Mouse (Mus musculus) neural tube, embryonic 10.5 days (tissue): ENCODE results near the gene S1pr2.
A peak's percentile ranks its signal among the peaks of the same experiment; 100 is the strongest.
"Not testable (repeated sequence)": the region's sequence is repeated elsewhere in the genome, so short reads cannot be mapped to it uniquely, and the experiment has no call there.

Experiments
- DNase-seq: peaks from one replicate; pipeline ENCODE4 v3.0.0-alpha.2; 2017; ENCODE audit warnings: low spot score; ENCODE audit errors: extremely low spot score

Gene S1pr2

DNA sequence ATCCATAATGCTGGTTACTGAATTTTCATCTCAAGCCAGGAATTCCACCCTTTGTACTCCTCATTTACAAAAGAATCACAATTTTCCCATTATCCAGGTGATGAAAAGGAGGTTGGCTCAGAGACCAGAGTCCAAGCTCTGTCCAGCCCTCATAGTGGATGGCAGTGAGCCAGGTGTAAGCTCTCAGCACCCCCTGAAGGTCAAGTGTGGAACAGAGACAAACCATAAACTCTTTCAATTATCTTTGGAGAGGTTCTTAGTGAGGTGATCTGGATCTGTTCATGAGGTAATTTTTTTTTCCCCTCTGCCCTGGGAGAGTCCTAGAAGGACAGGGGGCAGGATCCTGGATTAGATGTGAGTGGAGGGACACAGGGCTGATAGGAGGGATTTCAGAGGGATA lies 24.2 kb upstream of the S1pr2 start:
- no peak for DNase-seq

DNA sequence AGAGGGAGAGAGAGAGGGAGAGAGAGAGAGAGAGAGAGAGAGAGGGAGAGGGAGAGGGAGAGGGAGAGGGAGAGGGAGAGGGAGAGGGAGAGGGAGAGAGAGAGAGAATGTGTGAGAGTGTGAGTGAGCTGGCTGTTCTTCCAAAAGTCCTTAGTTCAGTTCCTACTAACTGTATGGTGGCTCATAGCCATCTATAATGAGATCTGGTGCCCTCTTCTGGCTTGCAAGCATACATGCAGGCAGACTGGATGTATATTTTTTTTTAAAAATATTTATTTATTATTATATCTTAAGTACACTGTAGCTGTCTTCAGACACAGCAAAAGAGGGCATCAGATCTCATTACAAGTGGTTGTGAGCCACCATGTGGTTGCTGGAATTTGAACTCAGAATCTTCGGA lies 21.8 kb upstream of the S1pr2 start:
- not testable (repeated sequence) for DNase-seq

DNA sequence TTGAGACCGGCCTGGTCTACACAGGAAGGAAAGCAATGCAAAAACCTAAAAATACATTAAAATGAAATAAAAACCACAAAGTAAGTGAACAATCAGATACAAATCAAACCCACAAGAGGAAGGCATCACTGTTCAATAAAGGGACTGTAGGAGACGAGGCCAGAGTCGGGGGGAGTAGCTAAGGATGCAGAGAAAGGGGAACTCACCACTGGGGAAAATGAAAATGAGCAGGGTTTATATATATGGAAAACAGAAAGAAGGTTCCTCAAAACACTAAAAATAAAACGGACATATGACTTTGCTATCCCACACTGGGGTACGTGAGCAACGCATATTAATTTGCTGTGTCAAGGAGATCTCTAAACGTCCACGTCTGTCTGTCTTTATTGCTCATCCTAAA lies 20.5 kb upstream of the S1pr2 start:
- DNase-seq: no peak

DNA sequence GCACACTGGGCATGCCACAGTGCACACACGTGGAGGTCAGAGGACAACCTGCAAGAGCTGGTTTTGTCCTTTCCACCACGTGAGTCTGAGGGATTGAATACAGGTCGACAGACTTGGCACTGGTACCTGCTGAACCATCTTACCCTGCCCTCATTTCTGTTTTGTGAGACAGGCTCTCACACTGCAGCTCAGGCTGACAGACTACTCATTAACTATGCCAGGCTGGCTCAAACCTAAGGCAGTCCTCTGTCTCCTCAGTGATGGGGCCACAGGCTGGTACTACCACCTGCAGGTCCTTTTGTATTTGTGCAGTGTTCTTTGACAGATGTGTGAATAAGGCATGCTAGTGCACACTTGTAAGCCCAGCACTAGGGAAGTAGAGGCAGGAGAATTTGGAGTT lies 18.5 kb upstream of the S1pr2 start:
- DNase-seq: no peak

DNA sequence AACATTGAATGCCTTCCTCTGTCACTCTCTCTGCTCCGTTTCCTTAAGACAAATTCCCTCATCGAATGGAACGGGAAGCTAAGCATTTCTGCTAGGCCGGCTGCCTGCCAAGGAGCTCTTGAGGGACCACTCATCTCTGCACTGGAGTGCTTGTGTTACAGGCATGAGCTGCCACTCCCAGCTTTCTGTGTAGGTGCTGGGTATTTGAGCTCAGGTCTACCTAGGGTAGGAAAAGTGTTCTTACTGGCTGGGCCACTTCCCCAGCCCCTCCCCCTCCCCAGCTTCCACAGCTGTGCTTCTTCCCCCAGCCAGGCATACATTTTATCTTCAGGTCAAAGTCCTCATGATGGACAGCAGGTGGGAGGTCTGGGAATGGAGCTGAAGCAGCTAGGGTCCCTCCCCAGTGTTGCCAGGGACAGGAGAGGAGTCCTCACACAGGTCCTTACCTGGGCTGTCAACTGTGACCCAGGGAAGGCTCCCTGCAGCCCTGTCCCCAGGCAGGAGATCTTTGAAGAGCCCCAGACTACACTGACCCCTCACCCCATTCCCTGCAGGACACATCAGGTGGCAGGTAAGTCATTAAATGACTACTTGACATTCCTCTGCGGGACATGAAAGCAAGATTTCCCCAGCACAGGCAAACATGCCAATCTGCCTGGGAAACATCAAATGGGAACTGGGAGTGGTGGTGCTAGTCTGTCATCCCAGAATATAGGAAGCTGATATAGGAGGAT lies 16.8 kb upstream of the S1pr2 start:
- no peak for DNase-seq

DNA sequence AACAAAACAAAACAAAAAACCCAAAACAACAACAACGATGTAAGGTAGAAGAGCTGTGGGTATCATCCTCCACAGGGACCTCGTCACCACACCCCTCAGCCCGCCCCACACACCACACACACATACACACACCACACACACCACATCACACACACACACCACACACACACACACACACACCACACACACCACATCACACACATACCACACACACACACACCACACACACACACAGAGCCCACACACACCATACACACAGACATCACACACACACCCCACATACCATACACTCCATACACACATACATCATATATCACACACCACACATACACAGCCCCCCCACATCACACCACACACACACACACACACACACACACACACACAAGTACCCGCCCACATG lies 15.0 kb upstream of the S1pr2 start:
- no peak for DNase-seq

DNA sequence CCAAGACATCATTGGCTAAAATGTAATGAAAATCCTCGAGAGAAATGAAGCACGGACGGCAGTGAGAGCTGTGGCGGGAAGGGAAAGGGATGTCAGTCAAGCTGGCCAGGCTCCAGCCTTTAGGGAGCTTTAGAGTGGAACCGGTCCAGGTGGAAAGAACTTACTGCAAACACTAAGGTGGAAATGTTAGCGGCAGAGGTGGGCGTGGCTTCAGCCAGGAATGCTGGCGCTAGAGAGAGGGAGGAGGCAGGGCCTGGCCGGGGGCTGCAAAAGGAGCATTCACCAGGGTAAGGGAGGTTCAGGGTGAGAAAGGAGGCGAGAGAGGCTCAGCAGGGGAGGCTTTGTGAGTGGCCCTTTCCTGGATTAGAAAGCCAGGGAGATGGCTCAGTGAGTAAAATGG lies 14.3 kb upstream of the S1pr2 start:
- no peak for DNase-seq

DNA sequence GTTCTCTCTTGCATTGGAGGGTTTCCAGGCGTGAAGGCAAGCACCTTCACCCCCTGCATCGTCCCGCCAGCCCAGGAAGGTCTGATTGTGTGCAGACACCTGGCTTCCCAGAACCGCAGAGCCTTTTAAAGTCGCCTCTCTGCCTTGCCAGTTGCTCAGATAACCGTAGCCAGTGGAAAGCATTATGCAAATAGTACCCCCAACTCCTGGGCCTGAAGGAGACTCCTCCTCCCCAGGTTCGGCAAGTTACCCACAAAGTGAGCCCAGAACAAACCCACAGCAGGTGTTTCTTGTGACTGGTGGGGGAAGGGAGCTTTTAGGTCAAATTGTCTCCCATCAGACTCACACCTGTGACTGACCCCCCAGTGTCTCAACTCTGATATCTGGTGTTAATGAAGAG lies 11.4 kb upstream of the S1pr2 start:
- DNase-seq: no peak

DNA sequence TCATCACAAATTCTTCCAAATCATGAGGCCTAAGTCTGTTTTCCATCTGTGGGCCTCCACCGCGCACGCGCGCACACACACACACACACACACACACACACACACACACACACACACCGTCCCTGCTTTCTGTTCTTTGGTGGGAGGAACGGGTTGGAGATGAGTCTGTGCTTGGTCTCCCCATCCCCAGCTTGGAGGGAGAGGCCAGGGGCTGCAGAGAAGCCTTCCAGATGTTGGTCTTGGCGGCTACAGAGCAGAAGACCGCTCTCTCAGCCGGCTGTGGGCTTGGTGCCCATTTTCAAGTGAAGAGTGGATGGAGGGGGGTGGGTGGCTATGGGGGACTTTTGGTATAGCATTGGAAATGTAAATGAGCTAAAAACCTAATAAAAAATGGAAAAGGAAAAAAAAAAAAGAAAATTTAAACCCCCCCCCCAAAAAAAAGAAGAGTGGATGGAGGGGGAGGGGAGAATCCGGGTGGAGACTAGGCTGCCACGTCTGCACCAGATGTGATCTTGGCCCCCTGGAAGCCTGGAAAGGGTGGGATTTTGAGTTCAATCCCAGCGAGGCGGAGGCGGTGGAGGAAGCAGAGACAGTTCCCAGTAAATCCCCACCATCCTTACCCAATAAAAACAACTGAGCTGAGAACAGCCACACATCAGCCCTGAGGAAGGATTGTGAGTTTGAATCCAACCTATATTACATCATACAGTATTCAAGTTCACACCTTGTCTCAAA lies 10.5 kb upstream of the S1pr2 start:
- no peak for DNase-seq

DNA sequence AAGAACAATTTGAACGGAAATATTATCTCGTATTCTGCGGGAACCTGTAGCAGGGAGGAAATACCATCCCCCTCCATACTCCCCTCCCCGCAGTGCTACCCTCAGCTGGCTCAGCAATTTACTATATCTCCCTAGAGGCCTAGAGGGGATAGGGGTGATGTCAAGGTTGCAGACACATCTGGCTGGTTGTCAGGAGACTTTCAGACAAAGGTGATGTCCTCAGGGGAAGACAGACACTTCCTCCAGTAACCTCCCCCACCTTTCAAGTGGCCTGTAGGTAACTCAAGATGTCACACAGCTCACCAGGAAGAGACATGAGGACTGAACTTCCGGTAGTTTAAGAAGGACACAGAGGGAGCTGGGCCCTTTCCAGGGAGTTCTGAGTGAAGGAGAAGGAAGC lies 6.6 kb upstream of the S1pr2 start:
- no peak for DNase-seq

DNA sequence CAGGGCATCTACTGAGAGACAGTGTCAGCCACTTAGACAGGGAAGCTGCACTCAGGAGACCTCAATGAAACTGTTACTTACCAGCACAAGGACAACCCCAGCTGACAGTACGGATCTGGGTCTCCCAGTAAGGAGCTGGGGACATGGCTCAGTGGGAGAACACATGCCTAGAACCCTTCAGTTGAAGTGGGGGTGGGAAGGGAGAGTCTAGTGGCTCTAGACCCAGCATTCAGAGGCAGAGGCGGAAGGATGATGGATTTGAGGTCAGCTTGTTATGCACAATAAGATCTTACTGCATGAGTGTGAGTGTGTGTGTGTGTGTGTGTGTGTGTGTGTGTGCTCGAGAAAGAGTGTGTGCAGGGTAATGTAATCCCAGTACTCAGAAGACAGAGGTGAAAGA lies 5.6 kb upstream of the S1pr2 start:
- DNase-seq: no peak

DNA sequence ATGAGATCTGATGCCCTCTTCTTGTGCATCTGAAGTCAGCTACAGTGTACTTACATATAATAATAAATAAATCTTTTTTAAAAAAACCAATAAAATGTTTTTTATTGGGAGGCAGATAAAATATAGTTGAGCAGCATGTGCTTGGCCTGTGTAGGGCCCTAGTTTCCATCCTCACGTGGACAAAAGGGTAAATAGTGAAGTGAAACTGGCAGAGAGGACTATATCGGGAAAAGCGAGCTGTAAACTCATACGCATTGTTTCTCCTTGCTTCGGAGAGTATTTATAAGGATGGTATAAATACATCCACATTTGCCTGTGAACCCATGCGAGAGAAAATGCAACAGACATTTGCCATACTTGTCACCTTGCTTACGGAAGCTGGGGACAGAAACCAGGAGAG lies 3.2 kb upstream of the S1pr2 start:
- no peak for DNase-seq

DNA sequence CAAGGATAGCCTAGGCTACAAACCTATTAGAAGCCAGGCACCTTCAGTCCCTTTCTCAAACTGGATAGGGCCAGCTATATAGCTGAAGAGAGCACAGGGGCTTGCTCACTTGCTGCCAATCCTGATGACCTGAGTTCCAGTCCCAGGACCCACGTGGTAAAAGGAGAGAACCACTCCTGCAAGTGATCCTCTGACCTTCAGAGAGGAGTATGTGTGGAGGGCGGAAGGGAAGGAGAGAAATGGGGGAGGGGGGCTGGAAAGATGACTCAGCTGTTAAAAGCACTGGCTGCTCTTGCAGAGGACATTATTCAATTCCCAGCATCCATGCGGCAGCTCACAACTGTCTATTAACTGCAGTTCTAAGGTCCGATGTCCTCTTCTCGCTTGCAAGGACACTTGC lies 2.6 kb upstream of the S1pr2 start:
- DNase-seq: no peak

DNA sequence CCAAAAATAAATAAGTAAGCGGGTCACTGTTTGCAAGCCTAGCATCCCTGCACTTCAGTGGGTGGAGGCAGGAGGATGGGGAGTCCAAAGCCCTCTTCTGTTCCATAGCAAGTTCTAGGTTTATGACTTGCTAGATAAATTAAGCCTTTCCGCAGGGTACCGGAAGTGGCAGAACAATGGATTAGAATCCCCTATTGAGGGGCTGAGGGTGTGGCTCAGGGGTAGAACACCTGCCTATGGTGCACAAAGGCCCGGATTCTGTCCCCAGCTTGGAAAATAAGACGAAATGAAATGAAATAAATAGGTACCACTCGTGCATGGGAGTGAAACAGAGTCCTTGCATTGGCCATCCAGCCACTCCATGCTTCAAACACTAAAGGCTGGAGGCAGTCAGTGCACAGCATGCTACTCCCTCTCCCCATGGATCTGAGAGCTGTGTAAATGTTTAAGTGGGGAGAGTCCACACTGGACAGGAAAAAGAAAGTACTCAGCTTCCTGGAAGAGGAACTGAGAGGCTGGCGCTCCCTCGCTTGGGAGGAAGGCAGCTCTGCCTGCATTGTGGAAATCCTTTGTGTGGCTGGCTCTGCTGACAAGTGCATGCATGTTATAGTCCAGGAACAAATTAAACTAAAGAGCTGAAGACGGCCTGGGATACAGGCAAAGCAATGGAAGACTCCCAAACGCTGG lies 2.0 kb upstream of the S1pr2 start:
- DNase-seq: no peak

DNA sequence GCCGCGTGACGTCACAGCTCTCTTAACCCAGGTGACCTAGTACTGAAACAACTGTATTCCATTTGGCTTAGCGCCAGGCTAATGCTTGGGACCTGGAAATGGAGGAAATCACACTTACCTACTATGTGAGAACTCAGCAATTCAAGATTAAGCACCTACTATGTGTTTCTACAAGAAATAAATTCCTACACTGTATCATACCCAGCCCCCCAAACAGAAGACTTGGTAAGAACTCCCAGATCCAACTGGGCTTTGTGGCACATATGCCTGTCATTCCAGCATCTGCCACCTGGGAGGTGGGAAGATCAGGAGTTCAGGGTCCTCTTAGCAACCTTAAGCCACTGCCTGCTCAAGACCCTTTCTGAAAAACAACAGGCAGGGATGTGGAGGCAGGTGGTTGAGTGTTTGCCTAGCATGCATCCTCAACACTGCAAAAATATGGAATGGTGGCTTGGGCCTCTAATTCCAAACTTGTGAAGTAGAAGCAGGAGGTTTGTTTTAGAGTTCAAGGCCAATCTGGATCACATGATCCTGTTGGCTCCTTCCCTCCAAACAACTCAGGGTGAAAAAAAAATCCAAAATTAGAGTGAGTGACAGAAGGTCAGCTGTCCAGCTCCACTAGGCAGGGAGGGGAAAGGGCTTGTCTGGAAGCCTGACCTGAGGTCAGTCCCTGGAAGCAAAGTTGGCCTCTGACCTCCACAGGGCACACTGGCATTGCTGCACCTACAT lies 544 bp upstream of the S1pr2 start:
- peak; percentile 41 for DNase-seq

DNA sequence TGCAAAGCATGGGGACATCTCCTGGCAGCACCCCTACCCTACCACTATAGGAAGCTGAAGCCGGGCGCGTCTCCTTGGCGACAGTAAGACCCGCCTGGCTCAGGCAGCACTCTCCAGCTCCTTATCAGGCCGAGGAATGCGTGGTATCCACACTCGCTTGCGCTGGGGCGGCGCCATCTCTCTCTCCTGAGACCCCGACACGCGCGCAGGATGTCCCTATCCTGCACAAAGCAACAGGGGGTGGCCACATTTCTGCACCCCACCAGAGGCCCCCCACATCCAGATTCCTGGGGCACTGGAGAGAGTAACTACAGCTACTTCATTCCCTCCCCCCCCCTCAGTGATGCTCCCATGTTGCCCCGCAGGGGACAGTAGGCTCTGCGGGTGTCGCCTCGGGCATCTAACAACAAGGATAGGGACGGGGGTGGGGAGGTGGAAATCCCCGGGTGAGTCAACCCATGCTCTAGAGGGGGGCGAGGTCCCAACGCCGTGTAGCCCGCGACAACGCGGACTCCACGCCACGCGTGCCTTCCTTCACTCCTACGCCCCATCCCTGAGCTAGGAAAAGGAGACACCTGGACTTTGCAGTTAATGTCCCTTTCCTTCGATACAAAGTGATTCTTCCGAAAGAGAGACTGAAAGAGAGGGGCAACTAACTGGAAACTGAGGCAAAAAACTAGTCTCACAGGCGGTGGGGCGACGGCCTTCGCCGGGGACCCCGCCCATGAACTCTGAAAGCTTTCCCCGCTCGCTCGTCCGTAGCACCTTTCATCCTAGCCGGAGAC lies 958 bp downstream of the S1pr2 start:
- peak; percentile 73 for DNase-seq

DNA sequence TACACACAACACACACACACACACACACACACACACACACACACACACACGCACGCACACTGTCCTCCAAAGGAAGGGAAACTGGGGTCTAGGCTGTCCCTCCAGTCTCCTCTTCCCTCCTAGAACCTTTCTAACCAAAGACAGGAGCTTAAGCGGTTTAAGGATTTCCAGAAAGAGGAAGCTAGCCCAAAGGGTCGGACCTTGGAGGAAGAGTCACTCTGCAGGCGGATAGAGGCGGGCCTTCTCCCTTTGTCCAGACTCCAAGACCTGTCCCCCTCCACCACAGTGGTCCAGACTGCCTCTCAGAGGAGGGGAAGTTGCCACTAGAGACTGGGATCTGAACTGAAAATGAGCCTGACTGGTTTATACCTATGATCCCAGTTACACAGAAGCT lies 2.9 kb downstream of the S1pr2 start:
- DNase-seq: no peak

DNA sequence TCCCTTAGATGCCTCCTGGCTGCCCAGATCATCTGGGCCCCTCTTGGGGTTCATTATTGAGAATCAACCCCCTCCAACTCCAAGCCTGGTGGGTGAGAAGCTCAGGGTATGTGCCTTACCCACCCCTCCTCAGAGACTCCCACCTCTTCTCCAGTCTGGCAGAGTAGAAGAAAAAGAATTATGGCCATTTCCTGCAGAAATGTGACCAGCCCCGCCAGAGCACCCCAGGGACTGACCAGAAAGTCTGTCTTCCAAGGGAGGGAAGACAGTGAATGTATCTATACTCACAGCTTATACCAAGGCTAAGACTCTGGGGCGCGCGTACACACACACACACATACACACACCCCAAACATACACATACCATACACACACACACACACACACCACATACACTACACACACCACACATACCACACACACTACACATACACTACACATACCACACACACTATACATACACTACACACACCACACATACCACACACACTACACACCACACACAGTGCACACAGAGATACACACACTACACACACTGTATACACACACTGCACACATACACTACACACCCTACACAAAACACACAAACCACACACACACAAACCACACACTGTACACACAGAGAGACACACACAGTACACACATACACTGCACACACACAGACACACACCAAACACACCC lies 3.4 kb downstream of the S1pr2 start:
- no peak for DNase-seq

DNA sequence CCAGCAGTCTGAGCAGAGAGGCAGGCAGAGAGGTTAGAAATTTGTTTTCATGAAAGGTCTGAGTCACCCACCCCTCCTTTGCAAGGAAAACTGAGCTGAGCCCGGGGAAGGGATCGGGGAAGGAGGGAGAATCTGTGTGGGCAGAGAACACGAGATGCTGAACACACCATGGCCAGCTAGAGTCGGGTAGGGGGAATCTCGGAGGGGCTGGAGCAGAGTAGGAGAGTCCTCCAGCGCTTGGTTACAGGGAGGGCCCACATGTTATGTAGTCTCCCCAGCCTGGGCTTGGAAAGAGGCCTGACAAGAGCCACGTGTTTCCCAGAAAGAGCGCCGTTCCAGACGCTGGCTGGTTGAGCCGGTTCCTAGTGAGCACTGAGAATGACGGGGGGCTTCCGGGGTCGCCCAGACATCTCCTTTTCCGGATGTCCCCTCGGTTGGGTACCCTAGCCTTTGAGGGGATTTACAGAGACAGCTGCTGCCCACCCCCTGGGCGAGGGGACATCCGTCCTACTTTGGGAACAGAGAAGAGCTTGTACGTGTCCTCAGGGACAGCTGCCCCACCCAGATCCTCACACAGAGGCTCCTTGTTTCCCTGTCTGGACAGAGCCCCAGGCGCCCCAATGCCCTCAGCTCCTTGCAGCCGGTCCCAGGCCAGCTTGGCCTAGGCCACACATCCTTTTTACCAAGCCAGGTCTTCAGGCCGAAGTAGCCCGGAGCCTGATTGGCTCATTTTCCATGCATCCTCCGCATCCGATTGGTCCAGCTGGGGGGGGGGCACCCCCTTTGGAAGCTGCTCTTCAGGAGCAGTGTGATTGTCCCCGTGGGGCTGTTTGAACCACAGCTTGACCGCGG lies 4.2 kb downstream of the S1pr2 start:
- peak; percentile 66 for DNase-seq

DNA sequence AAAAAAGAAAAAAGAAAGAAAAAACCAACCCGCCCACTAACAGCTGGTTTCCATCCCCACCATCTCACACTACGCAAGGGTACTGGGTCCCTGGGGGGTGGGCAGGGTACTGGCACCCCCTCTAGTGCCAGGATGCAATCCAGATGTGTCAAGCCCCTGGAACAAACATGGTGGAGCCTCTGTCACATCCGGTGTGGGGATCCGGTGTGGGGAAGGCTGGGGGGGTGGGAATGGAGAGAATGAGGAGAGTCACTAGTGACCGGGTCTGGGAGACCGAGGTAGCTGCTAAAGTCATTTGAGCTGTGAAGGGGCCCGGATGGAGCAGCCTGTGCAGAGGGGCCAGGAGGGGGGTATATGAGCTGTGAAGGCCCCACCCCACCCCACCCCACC lies 4.8 kb downstream of the S1pr2 start:
- peak; percentile 44 for DNase-seq
